Mouse (Mus musculus): ENCODE data around the gene Retreg3. TPM values are rescaled to one million over a fixed set of nuclear protein-coding genes. Genes with fewer than 3 reads are reported as not detected.

Retreg3 gene
- 35.9 TPM for polyA plus RNA-seq (2014; fragmentation: Illumina TruSeq; extraction: RNeasy Lipid Tissue Mini Kit (QIAGEN cat#74804); ENCODE audit: low read depth, low replicate concordance)

GRCm38 (mm10) chr11:101119761-101120544 is at the start of gene Retreg3, which contains the start of gene Tubg1:
Retreg3 (minus strand) TSS chr11:101119893.
Tubg1 (plus strand) TSS chr11:101119938.

GRCm38 (mm10) chr11:101155728-101156371 is 36.2 kb upstream of the Retreg3 start, which contains the start of gene Tubg2:
Tubg2 (plus strand) TSS chr11:101155907.

GRCm38 (mm10) chr11:101095314-101096024 is 24.2 kb downstream of the Retreg3 start, which contains the start of gene Psmc3ip:
Psmc3ip (minus strand) TSS chr11:101095436.

GRCm38 (mm10) chr11:101086756-101087681 is 32.7 kb downstream of the Retreg3 start, which contains the start of gene Mlx:
Mlx (plus strand) TSS chr11:101087277.

GRCm38 (mm10) chr11:101082208-101083082 is 37.2 kb downstream of the Retreg3 start, which contains the start of gene Coasy:
Coasy (plus strand) TSS chr11:101082565.

GRCm38 (mm10) chr11:101078121-101078520 is 41.6 kb downstream of the Retreg3 start, which contains the start of gene Hsd17b1:
Hsd17b1 (plus strand) TSS chr11:101078411.

GRCm38 (mm10) chr11:101069391-101070188 is 50.1 kb downstream of the Retreg3 start, which contains the start of gene Naglu:
Naglu (plus strand) TSS chr11:101070012.

Other genes with a start within 250 kb of the Retreg3 start
- 83.2 TPM for gene Stat3, start 180.4 kb downstream of the Retreg3 start, polyA plus RNA-seq (2014; fragmentation: Illumina TruSeq; extraction: RNeasy Lipid Tissue Mini Kit (QIAGEN cat#74804); ENCODE audit: low read depth, low replicate concordance)
- gene Cavin1, start 149.0 kb downstream of the Retreg3 start, polyA plus RNA-seq (2014; fragmentation: Illumina TruSeq; extraction: RNeasy Lipid Tissue Mini Kit (QIAGEN cat#74804); ENCODE audit: low read depth, low replicate concordance): 133 TPM
- 72.1 TPM for gene Atp6v0a1, start 110.4 kb downstream of the Retreg3 start, polyA plus RNA-seq (2014; fragmentation: Illumina TruSeq; extraction: RNeasy Lipid Tissue Mini Kit (QIAGEN cat#74804); ENCODE audit: low read depth, low replicate concordance)
- gene Naglu, start 49.9 kb downstream of the Retreg3 start, polyA plus RNA-seq (2014; fragmentation: Illumina TruSeq; extraction: RNeasy Lipid Tissue Mini Kit (QIAGEN cat#74804); ENCODE audit: low read depth, low replicate concordance): 10.5 TPM
- gene Hsd17b1, start 41.5 kb downstream of the Retreg3 start, polyA plus RNA-seq (2014; fragmentation: Illumina TruSeq; extraction: RNeasy Lipid Tissue Mini Kit (QIAGEN cat#74804); ENCODE audit: low read depth, low replicate concordance): 0.81 TPM
- gene Coasy, start 37.3 kb downstream of the Retreg3 start, polyA plus RNA-seq (2014; fragmentation: Illumina TruSeq; extraction: RNeasy Lipid Tissue Mini Kit (QIAGEN cat#74804); ENCODE audit: low read depth, low replicate concordance): 18.0 TPM
- gene Mlx, start 32.6 kb downstream of the Retreg3 start, polyA plus RNA-seq (2014; fragmentation: Illumina TruSeq; extraction: RNeasy Lipid Tissue Mini Kit (QIAGEN cat#74804); ENCODE audit: low read depth, low replicate concordance): 35.5 TPM
- 4.0 TPM for gene Psmc3ip, start 24.5 kb downstream of the Retreg3 start, polyA plus RNA-seq (2014; fragmentation: Illumina TruSeq; extraction: RNeasy Lipid Tissue Mini Kit (QIAGEN cat#74804); ENCODE audit: low read depth, low replicate concordance)
- gene Tubg1, start within 50 bp of the Retreg3 start, polyA plus RNA-seq (2014; fragmentation: Illumina TruSeq; extraction: RNeasy Lipid Tissue Mini Kit (QIAGEN cat#74804); ENCODE audit: low read depth, low replicate concordance): 30.3 TPM
- gene Tubg2, start 36.0 kb upstream of the Retreg3 start, polyA plus RNA-seq (2014; fragmentation: Illumina TruSeq; extraction: RNeasy Lipid Tissue Mini Kit (QIAGEN cat#74804); ENCODE audit: low read depth, low replicate concordance): 2.6 TPM
- gene Cntnap1, start 50.6 kb upstream of the Retreg3 start, polyA plus RNA-seq (2014; fragmentation: Illumina TruSeq; extraction: RNeasy Lipid Tissue Mini Kit (QIAGEN cat#74804); ENCODE audit: low read depth, low replicate concordance): 2.4 TPM
- gene Plekhh3, start 51.5 kb upstream of the Retreg3 start, polyA plus RNA-seq (2014; fragmentation: Illumina TruSeq; extraction: RNeasy Lipid Tissue Mini Kit (QIAGEN cat#74804); ENCODE audit: low read depth, low replicate concordance): 16.2 TPM
- gene Ccr10, start 55.5 kb upstream of the Retreg3 start, polyA plus RNA-seq (2014; fragmentation: Illumina TruSeq; extraction: RNeasy Lipid Tissue Mini Kit (QIAGEN cat#74804); ENCODE audit: low read depth, low replicate concordance): not detected
- 30.8 TPM for gene Ezh1, start 106.6 kb upstream of the Retreg3 start, polyA plus RNA-seq (2014; fragmentation: Illumina TruSeq; extraction: RNeasy Lipid Tissue Mini Kit (QIAGEN cat#74804); ENCODE audit: low read depth, low replicate concordance)
- gene Ramp2, start 126.1 kb upstream of the Retreg3 start, polyA plus RNA-seq (2014; fragmentation: Illumina TruSeq; extraction: RNeasy Lipid Tissue Mini Kit (QIAGEN cat#74804); ENCODE audit: low read depth, low replicate concordance): 49.3 TPM
- gene Vps25, start 133.8 kb upstream of the Retreg3 start, polyA plus RNA-seq (2014; fragmentation: Illumina TruSeq; extraction: RNeasy Lipid Tissue Mini Kit (QIAGEN cat#74804); ENCODE audit: low read depth, low replicate concordance): 142 TPM
- gene Wnk4, start 140.7 kb upstream of the Retreg3 start, polyA plus RNA-seq (2014; fragmentation: Illumina TruSeq; extraction: RNeasy Lipid Tissue Mini Kit (QIAGEN cat#74804); ENCODE audit: low read depth, low replicate concordance): 13.8 TPM
- gene Cntd1, start 159.1 kb upstream of the Retreg3 start, polyA plus RNA-seq (2014; fragmentation: Illumina TruSeq; extraction: RNeasy Lipid Tissue Mini Kit (QIAGEN cat#74804); ENCODE audit: low read depth, low replicate concordance): 0.58 TPM
- 111 TPM for gene Coa3, start 159.2 kb upstream of the Retreg3 start, polyA plus RNA-seq (2014; fragmentation: Illumina TruSeq; extraction: RNeasy Lipid Tissue Mini Kit (QIAGEN cat#74804); ENCODE audit: low read depth, low replicate concordance)
- gene Becn1, start 182.4 kb upstream of the Retreg3 start, polyA plus RNA-seq (2014; fragmentation: Illumina TruSeq; extraction: RNeasy Lipid Tissue Mini Kit (QIAGEN cat#74804); ENCODE audit: low read depth, low replicate concordance): 86.4 TPM
- 58.9 TPM for gene Psme3, start 196.3 kb upstream of the Retreg3 start, polyA plus RNA-seq (2014; fragmentation: Illumina TruSeq; extraction: RNeasy Lipid Tissue Mini Kit (QIAGEN cat#74804); ENCODE audit: low read depth, low replicate concordance)
- 2.0 TPM for gene Aoc2, start 205.2 kb upstream of the Retreg3 start, polyA plus RNA-seq (2014; fragmentation: Illumina TruSeq; extraction: RNeasy Lipid Tissue Mini Kit (QIAGEN cat#74804); ENCODE audit: low read depth, low replicate concordance)
- gene Aoc3, start 210.7 kb upstream of the Retreg3 start, polyA plus RNA-seq (2014; fragmentation: Illumina TruSeq; extraction: RNeasy Lipid Tissue Mini Kit (QIAGEN cat#74804); ENCODE audit: low read depth, low replicate concordance): 10.5 TPM
- gene G6pc, start 247.7 kb upstream of the Retreg3 start, polyA plus RNA-seq (2014; fragmentation: Illumina TruSeq; extraction: RNeasy Lipid Tissue Mini Kit (QIAGEN cat#74804); ENCODE audit: low read depth, low replicate concordance): 0.24 TPM